Mouse (Mus musculus) adrenal gland, adult (tissue): ENCODE measurements around the gene Cryzl2.

Experiments used
- DNase-seq, 2 experiments: peaks; one replicate each; pipeline ENCODE4 v3.0.0; 2022 to 2023; ENCODE audit warnings: low spot score in 1 of 2; ENCODE audit not compliant: inconsistent age in 2 of 2

Gene Cryzl2

DNA sequence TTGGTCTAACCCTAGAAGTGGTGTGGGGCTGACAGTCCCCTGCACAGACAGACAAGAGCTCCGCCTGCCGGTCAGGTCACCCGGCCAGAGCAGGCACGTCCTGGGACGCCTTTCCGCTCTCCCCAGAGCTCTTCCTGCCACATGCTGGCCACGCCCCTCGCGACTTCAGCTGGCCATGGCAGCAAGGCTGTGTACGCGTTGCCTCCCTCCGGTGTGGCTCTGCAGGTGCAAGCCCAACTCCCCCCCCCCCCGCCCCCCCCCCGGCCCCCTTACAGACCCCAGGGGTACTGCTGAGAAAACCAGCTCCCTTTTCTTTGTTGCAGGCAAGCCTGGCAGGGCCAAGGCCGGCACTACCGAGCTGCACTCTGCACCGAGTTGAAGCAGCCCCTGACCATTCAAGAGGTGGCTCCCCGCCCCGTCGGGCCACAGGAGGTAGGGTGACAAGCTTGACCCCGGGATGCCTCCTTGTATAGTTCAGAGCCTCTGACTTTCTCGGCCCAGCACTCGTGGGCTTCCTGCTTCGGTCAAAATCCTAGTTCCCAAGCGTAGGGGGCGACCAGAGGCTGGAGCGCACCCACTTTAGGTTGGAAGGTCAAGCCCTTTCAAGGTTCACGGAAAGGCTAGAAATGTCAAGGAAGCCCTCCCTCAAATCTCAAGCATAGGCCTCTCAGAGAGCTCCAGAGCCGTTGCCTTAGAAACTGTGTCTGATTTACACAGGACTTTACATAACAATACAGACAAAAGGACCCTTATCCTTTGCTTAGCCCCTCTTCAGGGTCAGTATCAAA is at the start of gene Cryzl2:
Gene Cryzl2, plus strand, starts transcription at position 157 of the 788 bp plus-strand sequence.
- DNase-seq, result peak; percentile 90 to 94

DNA sequence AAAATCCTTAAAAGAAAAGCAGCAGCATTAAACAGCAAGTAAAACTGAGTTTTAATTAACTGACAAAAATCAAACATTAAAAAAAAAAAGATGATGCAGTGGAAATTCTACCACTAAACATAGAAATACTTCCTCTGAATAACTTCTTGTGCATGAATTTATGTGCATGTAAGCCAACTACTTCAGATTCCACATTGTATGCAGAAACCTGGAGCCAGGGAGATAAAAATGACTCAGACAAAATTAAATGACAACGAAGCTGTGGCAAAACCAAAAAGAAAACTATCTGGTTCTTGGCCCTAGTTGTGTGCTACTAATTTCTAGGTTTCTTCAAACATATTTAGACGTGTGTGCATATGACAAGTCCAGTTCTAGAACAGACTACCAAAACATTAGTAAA is 48.7 kb upstream of the Cryzl2 start:
- no peak for DNase-seq

DNA sequence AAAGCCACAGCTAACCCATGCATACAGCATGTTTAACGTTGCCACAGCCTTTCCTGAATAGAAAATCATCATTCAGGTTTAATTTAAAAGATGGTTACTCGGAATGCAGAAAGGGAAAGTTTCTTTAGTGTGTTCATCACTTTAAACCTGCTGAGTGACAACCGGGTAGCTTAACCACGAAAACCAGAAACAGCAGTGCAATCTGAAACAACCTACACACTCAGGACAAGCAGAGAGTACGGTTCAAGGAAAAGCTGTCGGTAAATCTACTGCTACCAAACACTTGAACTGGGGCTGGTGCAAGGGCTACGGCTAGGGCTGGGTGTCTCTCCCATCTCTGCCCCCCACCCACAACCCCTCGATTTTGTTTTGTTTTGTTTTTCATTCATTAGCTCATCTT is 47.4 kb upstream of the Cryzl2 start:
- DNase-seq, result peak; percentile 8 to 58

DNA sequence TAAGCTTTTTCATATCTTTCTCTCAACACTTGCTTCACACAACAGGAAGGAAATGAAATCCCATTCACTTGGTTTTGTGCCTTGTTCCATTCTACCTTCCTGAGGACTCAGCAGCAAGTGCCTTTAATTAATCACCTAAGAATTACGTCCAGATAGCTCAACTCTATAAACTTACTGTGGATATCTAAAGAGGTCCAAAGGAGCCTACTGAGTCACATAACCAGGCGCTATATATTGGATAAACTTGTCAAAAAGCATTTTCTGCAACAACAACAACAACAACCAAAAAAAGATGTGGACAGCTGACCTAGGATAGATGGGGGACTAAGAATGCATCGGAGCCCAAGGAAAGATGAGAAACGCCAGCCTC is 47.1 kb upstream of the Cryzl2 start:
- DNase-seq, result no peak

DNA sequence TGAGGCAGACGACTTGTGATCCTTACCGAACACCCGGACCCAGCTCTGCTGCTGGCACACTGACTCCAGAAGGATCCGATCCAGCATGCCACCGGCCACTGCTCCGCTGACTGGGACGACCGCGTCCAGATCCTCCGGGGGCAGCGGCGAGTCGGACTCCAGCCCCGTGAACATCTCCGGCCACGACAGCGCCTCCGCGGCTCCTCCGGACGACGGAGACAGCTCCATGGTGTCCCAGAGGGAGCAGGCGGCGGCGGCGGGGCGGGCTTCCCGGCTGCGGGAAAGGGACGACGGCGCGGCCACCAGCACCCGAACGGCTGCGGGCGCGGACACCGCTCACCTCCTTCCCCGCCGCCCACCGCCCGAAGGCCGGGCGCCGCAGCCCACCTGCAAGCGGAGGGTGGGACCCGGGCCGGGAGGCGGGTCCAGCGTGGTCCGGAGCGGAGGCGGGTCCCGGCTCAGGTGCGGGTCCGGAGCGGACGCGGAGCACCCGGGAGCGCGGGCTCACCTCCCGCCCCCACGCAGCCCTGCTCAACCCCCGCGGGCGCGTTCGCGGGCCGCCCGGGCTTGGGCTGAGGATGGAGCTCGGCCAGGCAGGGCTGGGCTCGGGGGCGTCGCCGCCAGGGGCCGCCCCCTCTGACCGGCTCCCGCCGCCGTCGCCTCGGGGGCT is 46.5 kb upstream of the Cryzl2 start:
- DNase-seq, result peak; percentile 84 to 93

DNA sequence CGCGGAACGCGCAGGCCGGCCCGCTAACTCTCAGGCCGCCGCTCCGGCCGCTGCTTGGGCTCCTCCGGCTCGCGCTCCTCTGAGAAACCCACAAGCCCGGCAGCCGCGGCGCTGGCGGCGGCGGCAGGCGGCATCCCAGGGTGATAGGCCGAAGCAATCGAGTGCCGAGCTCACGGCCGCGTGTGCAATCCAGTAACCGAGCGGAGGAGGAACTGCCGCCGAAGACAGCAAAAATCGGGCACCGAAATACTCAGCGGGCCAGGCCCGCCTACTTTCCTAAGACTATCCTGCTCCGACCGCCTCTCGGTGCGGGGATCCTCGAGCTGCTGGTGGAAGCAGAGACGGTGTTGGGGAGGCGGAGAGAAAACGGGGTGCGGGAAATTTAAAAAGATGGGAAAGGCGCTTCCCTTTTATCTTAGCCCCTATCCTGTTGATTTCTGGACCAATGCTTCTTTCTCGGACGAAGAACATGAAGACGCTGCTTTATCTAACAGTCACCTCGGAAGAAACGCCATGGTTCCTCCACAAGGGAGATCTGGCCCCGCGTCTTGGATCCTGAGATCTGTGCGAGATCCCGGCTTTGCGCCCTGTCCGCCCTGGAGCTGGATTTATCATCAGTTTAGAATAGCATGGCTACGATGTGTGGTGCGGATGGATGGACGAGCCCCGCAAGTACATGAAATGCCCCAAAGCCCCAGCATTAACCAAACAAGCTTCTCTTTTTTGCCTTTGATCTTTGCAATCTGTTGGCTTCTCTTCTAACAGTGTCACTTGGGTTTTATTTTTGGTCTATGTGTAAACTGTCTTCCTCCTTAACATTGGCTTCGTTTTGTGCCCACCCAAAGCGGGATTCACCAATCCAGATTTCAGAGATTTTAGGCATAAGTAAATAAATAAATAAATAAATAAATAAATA is 45.7 kb upstream of the Cryzl2 start, which contains the start of gene Rasal2:
Gene Rasal2, minus strand, starts transcription at position 142 of the 916 bp plus-strand sequence.
- peak; percentile 97 for DNase-seq

DNA sequence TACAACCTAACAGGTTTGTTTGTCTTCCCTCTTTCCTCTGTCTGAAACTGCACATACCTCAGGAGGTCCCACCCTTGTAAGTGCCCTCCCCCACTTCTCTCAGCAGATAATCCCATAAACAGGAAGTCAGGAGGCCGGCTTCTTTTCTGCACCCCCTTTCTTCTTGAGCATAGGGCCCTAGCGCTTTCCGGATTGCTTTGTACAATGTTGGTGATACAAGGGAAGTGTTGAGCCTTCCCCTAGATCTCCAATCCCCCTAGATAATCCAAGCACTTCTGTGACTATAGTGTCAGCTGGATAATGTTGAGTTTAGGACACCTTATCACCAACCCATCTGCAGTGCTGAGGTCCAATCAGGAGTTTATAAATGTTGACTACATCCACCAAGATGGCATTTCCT is 42.6 kb upstream of the Cryzl2 start:
- no peak for DNase-seq

DNA sequence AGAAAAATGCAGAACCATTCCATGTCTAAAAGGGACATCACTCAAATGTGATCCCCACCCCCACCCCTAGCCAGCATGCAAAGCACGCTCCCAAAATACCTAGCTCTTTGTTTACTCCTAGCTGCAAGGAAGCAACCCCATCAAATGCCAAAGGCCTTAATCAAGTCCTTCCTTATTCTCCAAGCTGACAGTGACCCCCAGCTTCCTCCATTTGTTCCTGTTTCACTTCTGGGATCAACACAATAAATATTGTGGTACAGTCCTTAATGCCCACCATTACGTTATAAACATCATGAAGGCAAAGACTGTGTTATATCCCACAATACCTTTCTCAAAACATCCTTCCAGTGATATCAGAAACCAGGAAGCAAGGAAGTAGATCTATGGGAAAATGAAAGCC is 41.7 kb upstream of the Cryzl2 start:
- DNase-seq, result no peak

DNA sequence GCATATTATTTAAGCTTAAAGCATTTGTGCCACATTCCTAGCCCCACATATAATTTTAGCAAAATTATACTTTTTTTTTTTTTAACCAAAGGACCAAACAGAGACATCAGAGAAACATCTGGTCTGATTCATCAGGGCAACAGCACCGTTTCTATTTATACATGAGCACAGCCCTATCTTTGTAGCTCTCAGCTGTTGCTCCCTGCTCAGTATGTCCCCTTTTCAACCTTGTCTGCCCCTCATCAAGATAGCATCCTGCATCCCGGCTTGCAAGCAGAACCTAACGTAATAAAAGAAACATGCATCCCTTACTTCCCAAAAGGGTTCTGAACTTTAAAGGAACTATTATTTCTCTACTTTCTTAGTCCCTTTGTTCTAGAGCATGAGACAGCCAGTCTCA is 41.0 kb upstream of the Cryzl2 start:
- no peak for DNase-seq

DNA sequence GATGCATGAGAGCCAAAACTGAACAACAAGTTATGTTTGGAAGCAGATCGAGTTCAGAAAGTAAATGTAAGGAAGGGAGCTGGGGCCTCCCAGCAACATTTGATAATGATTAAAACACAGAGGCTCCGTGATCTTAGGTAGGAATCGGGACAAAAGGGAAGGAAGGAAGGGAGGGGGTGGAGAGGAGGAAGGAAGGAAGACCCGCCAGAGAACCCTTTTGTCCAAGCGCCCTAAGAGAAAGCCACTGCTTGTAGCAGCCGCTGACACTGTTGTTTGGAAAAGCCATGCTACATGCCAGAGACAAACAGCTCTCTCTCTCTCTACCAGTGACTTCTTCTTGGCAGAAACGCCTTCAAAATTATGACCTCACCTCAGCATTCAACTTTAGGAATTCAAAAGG is 40.5 kb upstream of the Cryzl2 start:
- DNase-seq, result peak; percentile 14 to 42

DNA sequence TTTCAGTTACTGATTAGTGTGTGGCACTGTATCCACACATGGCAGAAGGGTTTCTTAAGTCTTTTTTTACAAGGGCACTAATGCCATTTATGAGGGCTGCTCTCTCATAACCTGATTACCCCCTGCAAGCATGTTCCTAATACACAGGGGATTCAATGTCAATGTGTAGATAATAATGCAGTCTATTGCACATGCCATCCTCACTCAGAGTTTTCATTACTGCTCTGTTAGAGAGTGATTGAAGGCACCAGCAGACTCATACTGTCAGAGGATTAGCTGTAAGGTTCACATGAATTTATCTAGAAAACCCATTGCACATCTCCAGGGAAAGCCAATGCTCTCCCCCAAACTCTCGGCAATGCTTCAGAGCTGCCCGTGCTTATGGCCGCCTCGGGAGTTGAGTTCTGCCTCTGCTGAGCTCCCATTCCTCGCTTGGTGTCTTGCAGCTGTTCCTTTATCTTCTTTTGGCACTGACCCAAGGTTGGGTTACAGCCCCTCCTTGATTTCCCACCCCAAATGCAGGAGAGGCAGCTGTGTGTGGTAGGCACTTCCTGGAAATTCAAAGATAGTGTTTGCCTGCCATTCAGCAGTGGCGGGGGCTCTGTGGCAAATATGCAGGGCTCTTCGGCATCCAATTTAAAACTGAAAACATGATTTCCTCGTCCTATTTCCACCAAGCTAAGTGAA is 32.5 kb upstream of the Cryzl2 start:
- no peak for DNase-seq

DNA sequence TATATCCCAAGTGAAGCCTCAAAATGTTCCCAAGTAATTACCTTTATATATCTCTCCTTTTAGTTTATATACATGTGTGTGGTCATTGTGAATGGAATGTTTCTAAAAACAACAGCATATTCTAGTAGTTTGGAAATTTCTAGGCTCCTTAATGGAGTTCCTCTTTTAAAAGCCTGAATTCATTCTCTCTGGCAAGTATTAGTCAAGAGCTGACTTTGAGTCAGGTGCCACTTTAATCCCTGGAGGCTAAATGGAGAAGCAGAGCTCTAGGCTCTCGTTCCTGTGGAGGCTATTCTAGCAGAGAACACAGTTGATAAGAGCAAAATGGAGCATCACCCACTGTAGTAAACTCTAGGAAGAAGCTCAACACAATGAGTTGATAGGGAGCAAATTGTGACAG is 31.4 kb upstream of the Cryzl2 start:
- no peak for DNase-seq

DNA sequence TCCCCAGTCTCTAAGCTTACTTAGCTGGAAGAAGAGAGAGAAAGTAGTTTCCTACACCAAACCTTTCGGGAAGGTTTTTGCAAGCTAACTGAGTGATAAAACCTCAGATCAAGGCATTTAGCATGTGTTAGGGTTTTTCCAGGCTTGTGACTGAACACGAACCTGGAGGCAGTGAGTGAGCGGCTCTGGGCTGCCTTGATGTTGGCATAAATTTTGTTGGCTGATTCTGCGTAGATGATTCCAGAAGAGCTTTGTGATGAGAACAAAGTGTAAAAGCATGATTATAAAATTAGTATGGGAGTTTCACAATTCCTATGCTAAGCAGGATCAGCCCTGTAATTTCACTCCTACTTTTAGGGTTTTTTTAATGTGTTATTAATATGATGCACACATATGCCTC is 30.8 kb upstream of the Cryzl2 start:
- DNase-seq, result no peak

DNA sequence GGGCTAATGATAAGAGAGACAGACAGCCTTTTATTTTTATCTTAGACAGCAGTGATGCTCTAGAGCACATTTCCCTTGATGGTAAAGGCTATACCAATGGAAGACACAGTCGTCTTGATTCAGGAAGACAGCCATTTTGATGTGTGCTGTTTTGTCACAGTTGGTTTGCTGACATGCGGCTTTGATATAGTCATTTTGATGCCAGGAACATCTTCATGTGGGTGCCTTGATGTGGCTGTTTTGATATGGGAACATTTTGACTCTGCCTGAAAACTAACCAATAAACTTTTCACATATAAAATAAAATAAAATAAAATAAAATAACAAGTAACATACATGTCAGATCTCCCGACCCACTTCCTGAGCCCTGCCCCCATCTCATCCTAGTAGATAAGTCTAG is 30.0 kb upstream of the Cryzl2 start:
- DNase-seq, result no peak

DNA sequence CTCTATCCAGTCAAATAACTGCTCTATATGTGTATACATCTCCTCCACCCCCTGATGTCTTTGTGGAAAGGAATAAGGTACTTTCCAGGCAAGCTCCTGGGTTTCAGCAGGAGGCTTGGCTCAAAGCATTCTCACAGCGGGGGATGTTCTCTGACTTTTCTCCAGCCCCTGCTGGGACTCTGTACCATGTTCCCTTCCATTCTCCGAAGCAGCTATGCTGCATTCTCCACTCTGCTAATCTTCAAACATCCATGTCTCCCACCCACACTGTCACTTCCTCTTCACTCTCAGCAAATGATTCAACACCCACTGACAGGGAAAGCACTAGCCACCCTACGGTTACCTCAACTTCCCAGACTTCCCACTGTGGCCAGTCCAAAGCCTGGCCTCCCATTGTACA is 25.1 kb upstream of the Cryzl2 start:
- DNase-seq, result no peak

DNA sequence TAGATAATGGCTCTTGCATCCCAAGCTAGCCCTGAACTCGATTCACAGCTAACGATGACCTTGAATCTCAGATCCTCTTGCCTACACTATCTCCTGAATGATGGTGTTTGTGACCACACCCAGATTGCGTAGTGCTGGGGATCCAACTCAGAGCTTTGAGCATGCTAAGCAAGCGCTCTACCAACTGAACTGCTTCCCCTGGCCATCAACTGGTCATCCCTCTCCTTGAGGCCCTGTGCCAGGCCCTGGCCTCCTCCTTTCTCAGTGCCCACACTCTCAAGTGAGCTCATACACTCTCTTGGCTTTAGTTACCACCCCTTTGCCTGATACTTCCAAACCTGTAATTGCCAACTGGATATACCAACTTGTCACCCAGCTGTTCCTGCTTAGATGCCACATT is 24.0 kb upstream of the Cryzl2 start:
- DNase-seq, result peak in 1 of 2 experiments; percentile 51

DNA sequence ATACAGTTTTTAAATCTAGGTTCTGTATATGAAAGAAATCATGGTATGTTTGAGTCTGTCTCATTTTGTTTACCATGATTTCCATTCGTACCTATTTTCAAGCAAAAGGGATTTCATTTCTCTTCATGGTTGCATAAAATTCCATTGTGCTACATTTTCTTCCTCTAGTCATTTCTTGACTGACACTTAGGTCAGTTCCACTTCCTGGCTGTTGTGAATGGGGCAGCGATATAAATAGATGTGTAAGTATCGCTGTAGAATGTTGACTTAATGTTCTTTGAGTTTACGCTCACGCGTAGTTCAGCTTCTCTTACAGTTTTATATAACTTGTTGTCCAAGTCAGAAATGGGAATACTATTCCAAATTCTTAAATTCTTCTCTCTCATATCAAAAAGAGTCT is 22.5 kb upstream of the Cryzl2 start:
- no peak for DNase-seq

DNA sequence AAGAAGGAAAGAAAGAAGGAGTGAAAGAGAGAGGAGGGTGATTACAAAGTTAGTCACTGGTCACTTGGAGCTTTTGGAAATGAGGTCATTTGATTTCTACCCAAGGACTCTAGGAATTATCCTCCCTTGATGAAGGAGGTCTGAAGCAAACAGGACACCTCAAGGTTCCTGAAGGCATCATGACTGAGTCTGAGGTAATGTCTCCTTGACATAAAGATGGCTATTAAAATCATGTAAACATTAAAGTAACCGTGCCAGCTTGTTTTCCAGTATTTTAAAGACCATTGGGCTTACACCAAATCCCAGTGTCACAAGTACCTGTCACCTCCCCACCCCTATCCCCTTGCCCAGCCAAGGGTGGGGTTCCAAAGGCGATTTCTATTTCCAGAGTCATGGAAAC is 20.1 kb upstream of the Cryzl2 start:
- peak in 1 of 2 experiments; percentile 65 for DNase-seq

DNA sequence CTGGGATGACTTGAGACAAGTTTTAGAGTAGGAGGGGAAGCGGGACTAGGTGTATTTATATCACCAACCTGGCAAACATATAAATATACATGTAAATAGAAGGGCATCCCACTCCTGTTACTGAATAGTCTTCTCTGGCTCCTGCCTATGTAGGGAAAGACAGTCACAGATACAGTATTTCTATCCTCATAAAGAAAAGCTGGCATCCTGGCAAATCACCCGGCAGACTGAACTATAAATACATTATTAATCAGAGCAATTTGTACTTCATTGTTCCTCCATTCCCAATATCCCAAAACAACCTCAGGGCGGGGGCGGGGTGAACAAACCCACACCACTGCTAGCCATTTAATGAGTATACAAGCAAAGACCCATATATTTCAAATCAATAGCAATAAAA is 19.3 kb upstream of the Cryzl2 start:
- DNase-seq, result no peak

DNA sequence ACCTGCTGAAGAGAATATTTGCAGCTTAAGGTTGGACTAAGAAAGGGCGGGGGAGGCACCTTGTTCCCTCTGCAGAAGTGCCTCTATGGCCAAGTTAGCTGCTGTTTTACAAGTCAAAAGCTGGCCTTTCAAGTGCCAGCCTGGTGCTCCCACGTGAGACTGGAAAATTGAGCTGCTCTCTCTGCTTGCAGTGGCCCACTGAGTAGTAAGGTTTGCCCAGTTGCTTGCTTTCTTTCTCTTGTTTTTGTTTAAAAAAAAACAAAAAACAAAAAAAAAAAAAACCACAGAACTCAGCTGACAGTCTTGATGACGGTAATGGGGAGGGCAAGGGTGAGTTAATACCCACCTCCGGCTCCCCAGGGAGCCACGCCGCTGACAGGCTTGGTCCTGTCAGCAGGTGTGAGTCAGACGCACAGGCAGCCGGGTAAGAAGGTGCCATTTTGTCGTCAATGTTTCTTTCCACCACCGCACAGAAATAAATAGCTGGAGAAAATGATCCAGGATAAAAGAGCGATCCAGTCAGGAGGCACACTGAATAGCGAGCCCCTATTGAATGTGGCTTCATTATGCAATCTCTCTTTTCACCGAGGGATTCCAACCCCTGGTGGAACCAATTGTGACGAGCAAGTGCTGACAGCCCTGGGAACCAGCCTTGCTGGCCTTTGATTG is 18.3 kb upstream of the Cryzl2 start:
- DNase-seq, result peak in 1 of 2 experiments; percentile 62
